Mouse (Mus musculus): ENCODE results near the gene Umodl1. TPM values are rescaled to one million over a fixed set of nuclear protein-coding genes. Genes with fewer than 3 reads are reported as not detected.

Umodl1 gene
- total and polyA plus RNA-seq, 3 experiments = not detected

DNA sequence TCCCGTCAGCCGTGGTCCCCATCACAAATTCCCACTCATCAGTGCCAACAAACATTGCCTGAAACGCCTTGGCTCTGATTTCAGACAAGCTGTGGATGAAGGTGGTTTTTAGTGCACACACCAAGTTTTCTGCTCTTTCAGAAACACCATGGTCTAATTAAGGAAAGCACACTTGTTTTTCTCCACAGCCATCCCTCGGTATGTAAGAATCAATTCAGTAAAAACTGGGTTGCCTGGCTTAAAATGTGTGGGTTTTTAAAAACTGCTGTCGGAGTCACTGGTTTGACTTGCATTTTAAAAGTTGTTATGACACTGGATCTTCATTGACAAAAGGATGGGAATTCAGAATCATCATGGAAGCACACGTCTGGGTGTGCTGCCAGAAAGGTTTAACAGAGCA is 73.3 kb downstream of the Umodl1 start:
- H3K79me2 ChIP-seq (ENCODE audit: control insufficient read depth, insufficient read depth, low read length, poor library complexity) = no peaks in the 10 kb centered on the region
- no peak overlapping the region for H3K9ac ChIP-seq (ENCODE audit: control insufficient read depth, low read depth, low read length, poor library complexity, severe bottlenecking)
- no peaks in the 10 kb centered on the region for H3K27me3 ChIP-seq (ENCODE audit: control insufficient read depth in 1 of 2, insufficient read depth in 2 of 2, low read length in 2 of 2)
- no peak overlapping the region for H3K4me3 ChIP-seq (ENCODE audit: control insufficient read depth in 1 of 2, insufficient read depth in 1 of 2, low read depth in 2 of 2, low read length in 2 of 2)
- no peaks in the 10 kb centered on the region for H3K36me3 ChIP-seq (ENCODE audit: control insufficient read depth in 1 of 2, insufficient read depth in 2 of 2, low read length in 2 of 2)
- H3K9me3 ChIP-seq (replicated peaks; ENCODE audit: insufficient read depth, low read length) = no peaks in the 10 kb centered on the region
- TF ChIP-seq E2F4 (IDR thresholded peaks at IDR 0.05; ENCODE audit: borderline replicate concordance, low read depth, low read length) = no peak
- no peak for TF ChIP-seq POLR2AphosphoS5 (IDR thresholded peaks at IDR 0.05; ENCODE audit: borderline replicate concordance, low read depth, low read length)
- no peak for TF ChIP-seq TBP (IDR thresholded peaks at IDR 0.05; ENCODE audit: low read depth, low read length)
- peaks cover 0 to 3% of the 10 kb centered on the region in 2 experiments; a peak in 1 of 4 replicates for H3K4me1 ChIP-seq (ENCODE audit: control insufficient read depth in 1 of 2, insufficient read depth in 2 of 2, low read length in 2 of 2)
- no peak for DNase-seq (ENCODE audit: low read depth, low spot score)
- H3K27ac ChIP-seq (ENCODE audit: control insufficient read depth, low read depth, low read length) = no peak overlapping the region

DNA sequence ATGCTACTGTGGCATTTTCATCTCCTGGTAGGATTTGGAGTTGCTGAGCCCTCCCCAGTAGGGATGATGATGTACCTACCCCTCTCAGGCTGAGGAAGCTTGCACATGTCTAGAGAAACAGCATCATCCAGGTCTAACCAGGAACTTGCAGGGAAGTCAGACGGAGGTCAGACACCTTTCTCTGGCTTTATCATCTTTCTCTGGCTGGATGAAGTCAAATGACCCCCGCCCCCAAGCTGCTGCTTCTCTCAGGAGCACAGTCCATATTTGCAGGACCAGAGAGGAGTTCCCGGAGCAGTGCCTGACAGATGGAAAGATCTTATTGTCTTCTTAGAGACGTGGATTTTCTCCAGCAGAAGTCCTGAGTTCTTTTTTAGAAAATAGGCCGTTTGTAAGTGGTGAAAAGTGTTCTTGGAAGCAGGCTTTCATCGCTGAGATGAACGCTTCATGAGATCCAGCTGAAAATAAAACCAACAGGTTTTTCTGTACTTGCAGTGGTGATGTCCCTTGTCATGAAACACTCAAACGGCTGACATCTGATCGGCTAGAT is 74.5 kb downstream of the Umodl1 start:
- Histone ChIP-seq H3K9ac (ENCODE audit: control insufficient read depth, low read depth, low read length, poor library complexity, severe bottlenecking) (no peak overlapping the region), H3K36me3 (ENCODE audit: control insufficient read depth in 1 of 2, insufficient read depth in 2 of 2, low read length in 2 of 2) (peaks cover 0 to 8% of the 10 kb centered on the region in 2 experiments; a peak in 2 of 4 replicates), H3K27ac (ENCODE audit: control insufficient read depth, low read depth, low read length) (no peak overlapping the region), H3K79me2 (ENCODE audit: control insufficient read depth, insufficient read depth, low read length, poor library complexity) (no peaks in the 10 kb centered on the region), H3K4me1 (ENCODE audit: control insufficient read depth in 1 of 2, insufficient read depth in 2 of 2, low read length in 2 of 2) (peaks cover 6 to 11% of the 10 kb centered on the region in 2 experiments; a peak in 3 of 4 replicates), H3K4me3 (ENCODE audit: control insufficient read depth in 1 of 2, insufficient read depth in 1 of 2, low read depth in 2 of 2, low read length in 2 of 2) (no peak overlapping the region), H3K27me3 (ENCODE audit: control insufficient read depth in 1 of 2, insufficient read depth in 2 of 2, low read length in 2 of 2) (no peaks in the 10 kb centered on the region), H3K9me3 (replicated peaks; ENCODE audit: insufficient read depth, low read length) (no peaks in the 10 kb centered on the region)
- no peak for TF ChIP-seq ELF1 (IDR thresholded peaks at IDR 0.05; ENCODE audit: low read depth, low read length)
- no peak for TF ChIP-seq MXI1 (IDR thresholded peaks at IDR 0.05; ENCODE audit: low read depth, low read length)
- no peak for TF ChIP-seq RCOR1 (IDR thresholded peaks at IDR 0.05; ENCODE audit: low read depth, low read length)
- TF ChIP-seq POLR2AphosphoS5 (IDR thresholded peaks at IDR 0.05; ENCODE audit: borderline replicate concordance, low read depth, low read length) = no peak
- no peak for TF ChIP-seq MYC (IDR thresholded peaks at IDR 0.05; ENCODE audit: low read depth, low read length)
- TF ChIP-seq NELFE (IDR thresholded peaks at IDR 0.05; ENCODE audit: low read depth, low read length) = no peak
- no peak for TF ChIP-seq CTCF (IDR thresholded peaks at IDR 0.05 in 2 of 3, conservative IDR thresholded peaks at IDR 0.05 in 1 of 3; ENCODE audit: control insufficient read depth in 1 of 3, insufficient read depth in 1 of 3, low read depth in 2 of 3, low read length in 3 of 3, poor library complexity in 1 of 3, severe bottlenecking in 1 of 3)
- no peak for TF ChIP-seq TAL1 (IDR thresholded peaks at IDR 0.05; ENCODE audit: low read length)
- TF ChIP-seq ZC3H11A (IDR thresholded peaks at IDR 0.05; ENCODE audit: low read depth, low read length) = no peak
- TF ChIP-seq CHD2 (IDR thresholded peaks at IDR 0.05; ENCODE audit: low read length) = no peak
- no peak for TF ChIP-seq NRF1 (IDR thresholded peaks at IDR 0.05; ENCODE audit: insufficient read depth, low read depth, low read length, poor library complexity, severe bottlenecking)
- no peak for TF ChIP-seq RAD21 (IDR thresholded peaks at IDR 0.05; ENCODE audit: low read depth, low read length)
- no peak for TF ChIP-seq GABPA (IDR thresholded peaks at IDR 0.05; ENCODE audit: low read depth, low read length)
- no peak for TF ChIP-seq SMC3 (IDR thresholded peaks at IDR 0.05; ENCODE audit: low read depth, low read length)
- no peak for TF ChIP-seq UBTF (IDR thresholded peaks at IDR 0.05; ENCODE audit: borderline replicate concordance, insufficient read depth, low read depth, low read length)
- no peak for TF ChIP-seq ZMIZ1 (IDR thresholded peaks at IDR 0.05; ENCODE audit: low read depth, low read length)
- TF ChIP-seq BHLHE40 (IDR thresholded peaks at IDR 0.05; ENCODE audit: borderline replicate concordance, low read depth, low read length) = no peak
- no peak for TF ChIP-seq E2F4 (IDR thresholded peaks at IDR 0.05; ENCODE audit: borderline replicate concordance, low read depth, low read length)
- no peak for TF ChIP-seq ZKSCAN1 (IDR thresholded peaks at IDR 0.05; ENCODE audit: low read depth, low read length)
- no peak for DNase-seq (ENCODE audit: low read depth, low spot score)

Measured in MEL (cell line).